Mouse (Mus musculus) embryonic fibroblast, embryonic 13.5 days (primary cell): ENCODE data around the gene Spaca4. TPM values are rescaled to one million over a fixed set of nuclear protein-coding genes. Genes with fewer than 3 reads are reported as not detected.

Experiments
- H3K27ac ChIP-seq: 2 replicates; pipeline ENCODE4 v1.5.1; 2012; ENCODE audit warnings: low read length, control low read depth, inconsistent platforms; ENCODE audit not compliant: insufficient read depth
- H3K4me1 ChIP-seq: 2 replicates; pipeline ENCODE4 v1.6.1; 2011; ENCODE audit warnings: low read length; ENCODE audit not compliant: control insufficient read depth, insufficient read depth
- H3K4me3 ChIP-seq: 2 replicates; pipeline ENCODE4 v1.5.1; 2011; ENCODE audit warnings: mild to moderate bottlenecking, control low read depth, low read length; ENCODE audit not compliant: insufficient read depth
- CTCF ChIP-seq: IDR thresholded peaks from 2 replicates; pipeline ENCODE4 v1.5.1; 2011; ENCODE audit warnings: mild to moderate bottlenecking, control low read depth, low read length, moderate library complexity, borderline replicate concordance; ENCODE audit not compliant: insufficient read depth
- POLR2A ChIP-seq: IDR thresholded peaks from 2 replicates; pipeline ENCODE4 v1.6.1; 2011; ENCODE audit warnings: low read depth, mild to moderate bottlenecking, control low read depth, low read length, moderate library complexity
- polyA plus RNA-seq: library from polyadenylated mRNA; stranded (reverse); fragments of >200 nt; gene quantifications from 2 replicates; pipeline ENCODE4 v1.2.4, GENCODE M21; 2011; ENCODE audit warnings: low read depth; ENCODE audit not compliant: missing spikeins, insufficient read length

Spaca4 gene
- polyA plus RNA-seq = not detected in 2 replicates

DNA sequence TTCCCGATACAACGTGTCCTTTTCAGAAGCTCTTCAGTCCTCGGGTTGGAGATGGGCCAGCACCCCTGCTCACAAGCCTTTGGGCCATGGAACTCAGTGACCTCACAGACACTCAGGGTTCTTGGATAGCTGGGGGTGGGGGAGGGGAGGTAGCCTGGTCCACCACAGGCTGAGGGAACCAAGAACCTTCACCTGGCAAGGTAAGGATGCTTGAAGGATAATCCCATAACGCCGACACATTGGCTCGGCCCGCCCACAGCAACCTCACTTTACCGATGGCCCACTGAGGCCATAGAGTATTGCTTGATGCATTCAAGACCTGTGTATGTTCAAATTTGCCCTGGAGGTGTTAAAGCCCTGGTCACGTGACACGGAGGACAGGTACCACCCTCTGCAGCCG is at the start of gene Spaca4:
Spaca4 (minus strand) TSS at position 101 of the 400 bp plus-strand sequence.
- no peak within 1 kb of the TSS for H3K27ac ChIP-seq
- H3K4me1 ChIP-seq = peaks cover 5% of the 10 kb centered on the region
- no peak within 1 kb of the TSS for H3K4me3 ChIP-seq
- TF ChIP-seq CTCF (no peak), POLR2A (no peak)

DNA sequence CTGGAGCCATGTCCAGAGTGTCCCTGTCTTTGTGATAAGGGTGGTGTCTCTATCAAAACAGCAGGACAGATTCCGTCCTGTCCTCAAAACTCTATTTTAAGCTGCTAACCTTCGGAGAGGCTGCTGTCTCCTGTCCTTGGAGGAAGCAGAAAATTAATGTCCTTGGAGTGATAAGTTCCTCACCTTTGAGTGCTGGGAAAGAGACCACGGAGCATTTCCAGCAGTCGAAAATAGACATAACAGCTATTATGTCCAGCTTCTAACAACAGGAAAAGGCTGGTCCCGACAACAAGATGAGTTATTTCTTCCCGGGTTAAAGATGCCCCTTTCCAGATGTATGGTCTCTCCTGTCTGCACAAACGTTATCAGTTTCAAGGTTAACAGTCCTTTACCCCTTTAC is 49.6 kb upstream of the Spaca4 start:
- TF ChIP-seq POLR2A (no peak), CTCF (no peak)
- Histone ChIP-seq H3K27ac (no peak overlapping the region), H3K4me3 (no peak overlapping the region), H3K4me1 (no peaks in the 10 kb centered on the region)

DNA sequence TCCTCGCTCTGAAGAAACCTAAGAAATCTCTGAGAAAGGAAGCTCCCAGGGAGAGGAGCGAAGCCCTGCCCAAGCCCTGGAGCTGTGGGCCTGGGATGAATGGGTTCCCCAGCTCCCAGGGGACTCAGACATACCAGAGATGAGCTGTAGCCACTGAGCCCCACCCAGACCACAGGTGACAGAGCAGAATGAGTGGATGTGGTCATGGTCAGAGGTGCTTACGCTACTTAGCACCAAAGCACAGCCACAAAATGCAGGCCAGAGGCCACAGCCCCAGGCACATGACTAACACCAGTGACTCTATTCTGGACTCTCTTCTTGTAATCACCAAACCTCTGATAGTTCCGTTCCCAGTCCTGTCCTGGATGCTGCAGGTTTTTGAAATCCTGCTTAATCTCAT is 45.5 kb upstream of the Spaca4 start:
- no peak overlapping the region for H3K4me3 ChIP-seq
- no peak overlapping the region for H3K27ac ChIP-seq
- no peak for TF ChIP-seq CTCF
- TF ChIP-seq POLR2A = no peak

DNA sequence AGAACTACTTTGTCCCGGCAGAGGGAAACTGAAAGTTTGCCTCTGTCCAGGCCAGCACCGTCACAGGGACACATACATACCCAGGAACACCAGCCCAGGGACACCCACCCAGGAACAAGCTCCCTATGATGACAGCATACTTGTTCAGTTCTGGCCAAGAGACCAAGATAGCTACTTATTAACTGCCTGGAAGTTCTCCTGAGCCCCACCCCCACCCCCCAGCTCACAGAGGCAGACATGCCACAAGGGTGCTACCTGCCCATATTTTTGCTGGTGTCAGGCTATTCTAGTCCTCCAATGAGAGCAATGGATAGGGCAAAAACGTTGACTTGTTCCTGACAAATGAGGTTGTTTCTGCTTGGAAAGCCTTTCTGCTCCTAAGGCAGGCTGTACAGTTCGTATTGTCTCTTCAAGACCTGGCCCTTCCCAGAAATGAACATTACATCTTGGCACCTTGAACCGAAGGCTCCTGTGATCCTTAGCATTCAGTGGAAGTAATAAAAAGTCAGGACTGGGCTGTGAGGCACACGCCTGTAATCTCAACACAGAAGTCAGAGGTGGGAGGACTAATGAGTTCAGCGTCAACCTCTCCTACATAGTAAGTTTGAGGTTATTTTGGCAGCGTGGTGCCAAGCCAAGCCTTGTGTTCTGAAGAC is 44.9 kb upstream of the Spaca4 start:
- H3K27ac ChIP-seq = no peak overlapping the region
- no peaks in the 10 kb centered on the region for H3K4me1 ChIP-seq
- no peak overlapping the region for H3K4me3 ChIP-seq
- TF ChIP-seq CTCF = no peak
- TF ChIP-seq POLR2A = no peak

More for the DNA sequence above, 45.5 kb upstream of the Spaca4 start:
- H3K4me1 ChIP-seq = no peaks in the 10 kb centered on the region

DNA sequence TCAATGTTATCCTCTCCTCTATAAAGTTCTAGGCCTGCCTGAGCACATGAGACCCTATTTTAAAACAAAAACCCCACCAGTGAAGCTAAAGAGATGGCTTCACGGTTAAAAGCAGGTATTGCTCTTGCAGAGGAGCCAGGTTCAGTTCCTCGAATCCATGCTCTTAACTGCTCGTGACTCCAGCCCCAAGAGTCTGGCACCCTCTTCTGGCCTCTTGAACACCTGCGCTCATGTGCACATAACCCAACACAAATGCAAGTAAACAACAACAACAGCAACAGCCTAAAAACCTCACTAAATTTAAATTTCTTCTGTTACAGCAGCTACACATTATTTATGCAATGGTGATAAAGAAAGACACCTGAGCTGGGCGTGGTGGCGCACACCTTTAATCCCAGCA is 41.9 kb upstream of the Spaca4 start:
- TF ChIP-seq POLR2A (no peak), CTCF (no peak)
- Histone ChIP-seq H3K27ac (no peak overlapping the region), H3K4me3 (no peak overlapping the region), H3K4me1 (no peaks in the 10 kb centered on the region)

DNA sequence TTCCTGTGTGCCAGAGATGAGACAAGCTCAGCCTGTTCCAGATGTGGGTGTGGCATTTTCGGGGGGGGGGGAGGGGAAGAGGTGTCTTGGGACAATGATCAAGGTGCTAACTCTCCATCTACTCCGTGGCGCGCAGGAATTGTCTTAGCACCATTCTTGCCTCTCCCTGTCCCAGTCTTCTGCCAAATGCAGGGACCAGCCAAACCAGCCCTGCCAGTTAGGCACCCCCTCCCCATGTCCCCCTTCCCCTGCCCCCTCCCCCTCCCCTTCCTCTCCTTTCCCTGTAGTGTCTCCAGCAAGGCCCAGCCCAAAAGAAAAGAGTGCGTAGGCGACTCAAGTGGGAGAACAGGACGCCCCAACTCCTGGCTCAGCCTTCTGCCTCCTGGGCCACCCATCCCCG is 41.2 kb upstream of the Spaca4 start:
- Histone ChIP-seq H3K4me3 (no peak overlapping the region), H3K27ac (no peak overlapping the region), H3K4me1 (no peaks in the 10 kb centered on the region)
- no peak for TF ChIP-seq CTCF

DNA sequence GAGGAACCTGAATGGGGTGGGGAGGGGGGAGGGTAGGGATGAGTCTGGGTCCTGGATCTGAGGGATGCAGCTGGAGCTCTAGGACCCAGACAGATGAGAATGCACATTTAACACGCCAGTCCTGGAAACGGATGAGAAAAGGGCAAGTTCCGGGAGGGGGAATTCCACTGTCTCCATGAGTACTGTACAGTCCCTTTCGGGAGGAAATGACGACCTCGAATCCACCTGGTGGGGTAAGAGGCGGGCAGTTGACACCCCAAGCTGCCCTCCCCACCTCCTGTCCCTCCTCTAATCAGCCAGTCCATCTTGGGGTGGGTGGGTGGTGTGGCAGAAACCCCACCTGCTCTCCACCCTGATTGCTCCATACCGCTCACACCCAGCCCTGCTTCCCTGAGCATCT is 40.4 kb upstream of the Spaca4 start:
- Histone ChIP-seq H3K4me1 (no peaks in the 10 kb centered on the region), H3K27ac (no peak overlapping the region), H3K4me3 (no peak overlapping the region)
- TF ChIP-seq POLR2A (no peak), CTCF (no peak)

DNA sequence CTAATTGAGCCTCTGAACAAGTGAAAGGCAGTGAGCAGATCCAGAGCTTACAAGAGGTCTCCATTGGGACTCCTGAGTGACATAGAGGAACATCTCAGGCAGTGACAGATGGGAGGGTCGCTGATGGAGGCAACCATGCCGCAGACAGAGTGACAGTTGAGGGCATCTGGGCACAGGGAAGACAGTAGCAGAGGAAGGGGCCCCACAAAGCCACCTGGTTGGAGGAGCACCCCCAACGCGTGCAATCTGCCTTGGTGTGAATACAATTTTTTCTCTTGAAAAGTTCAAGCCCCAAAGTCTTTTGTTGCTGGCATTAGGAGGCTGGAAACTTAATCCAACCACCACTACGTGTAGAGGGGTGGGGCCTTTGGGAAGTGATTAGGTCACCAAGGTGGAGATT is 34.5 kb upstream of the Spaca4 start:
- H3K27ac ChIP-seq = no peak overlapping the region
- H3K4me3 ChIP-seq = no peak overlapping the region
- TF ChIP-seq POLR2A (no peak), CTCF (no peak)
- H3K4me1 ChIP-seq = no peaks in the 10 kb centered on the region

DNA sequence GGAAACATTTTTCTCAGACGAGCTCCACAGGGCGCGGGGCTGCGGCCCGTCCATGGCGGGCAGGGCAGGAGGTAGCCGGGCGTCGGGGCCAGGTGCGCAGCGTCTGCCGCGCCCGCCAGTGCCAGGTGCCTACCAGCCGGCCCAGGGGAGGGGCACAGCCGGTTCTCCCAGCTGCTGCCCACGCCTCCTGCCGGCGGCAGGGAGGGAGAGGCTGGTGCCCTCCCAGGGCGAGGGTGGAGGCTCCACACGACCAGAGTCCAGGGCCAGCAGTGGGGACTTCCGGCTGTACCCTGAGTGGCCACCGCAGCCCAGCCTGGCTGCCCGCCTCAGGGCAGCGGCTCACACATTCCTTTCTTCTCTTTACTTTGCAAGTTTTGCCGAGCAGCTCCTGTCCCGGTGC is 33.8 kb upstream of the Spaca4 start:
- no peak for TF ChIP-seq CTCF
- no peak for TF ChIP-seq POLR2A
- no peak overlapping the region for H3K27ac ChIP-seq
- no peaks in the 10 kb centered on the region for H3K4me1 ChIP-seq
- no peak overlapping the region for H3K4me3 ChIP-seq

DNA sequence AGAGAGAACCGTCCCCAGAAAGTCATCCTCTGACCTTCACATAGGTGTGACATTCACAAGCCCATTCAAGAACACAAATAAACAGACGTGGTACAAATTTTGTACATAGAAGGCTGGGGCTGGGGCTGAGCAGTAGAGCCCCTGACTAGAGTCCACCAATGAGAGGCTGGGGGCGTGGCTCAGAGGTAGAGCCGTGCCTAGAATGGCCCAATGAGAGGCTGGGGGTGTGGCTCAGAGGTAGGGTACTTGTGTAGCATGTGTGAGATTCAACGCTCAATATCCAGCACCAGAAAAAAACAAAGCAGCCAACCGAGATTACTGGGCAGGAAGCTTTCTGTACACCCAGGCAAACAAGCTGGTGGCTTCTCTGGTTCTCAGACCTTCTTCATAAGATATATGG is 30.1 kb upstream of the Spaca4 start:
- Histone ChIP-seq H3K27ac (no peak overlapping the region), H3K4me1 (no peaks in the 10 kb centered on the region), H3K4me3 (no peak overlapping the region)
- no peak for TF ChIP-seq CTCF
- TF ChIP-seq POLR2A = no peak

DNA sequence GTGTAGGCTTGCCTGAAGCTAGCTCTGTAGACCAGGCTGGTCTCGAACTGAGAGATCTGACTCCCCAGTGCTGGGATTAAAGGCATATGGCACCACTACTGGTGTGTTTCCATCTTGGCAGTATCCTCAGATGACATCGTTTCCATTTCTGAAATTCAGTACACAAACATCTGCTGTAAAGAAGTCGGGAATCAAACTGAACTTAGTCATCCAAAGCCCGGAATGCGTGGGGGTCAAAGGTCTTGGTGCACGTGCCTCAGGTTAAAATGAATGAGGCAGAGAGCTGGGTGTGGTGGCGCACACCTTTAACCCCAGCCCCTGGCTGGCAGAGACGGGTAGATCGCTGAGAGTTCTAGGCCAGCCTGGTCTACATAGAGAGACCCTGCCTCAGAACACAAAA is 24.5 kb upstream of the Spaca4 start:
- TF ChIP-seq POLR2A (no peak), CTCF (no peak)

More for the DNA sequence above, 24.5 kb upstream of the Spaca4 start:
- H3K4me3 ChIP-seq = no peak overlapping the region
- H3K27ac ChIP-seq = no peak overlapping the region
- peaks cover 20% of the 10 kb centered on the region for H3K4me1 ChIP-seq
